ENCODE assay signal across 14 mouse cellular contexts in genomic region chr8:8331249-8331648, GRCm38 (mm10).
DNase-seq lines count a peak whose midpoint lies in the region; ATAC-seq and TF ChIP-seq lines count a peak whose summit lies in the region.
"Had no signal": no experiment of that assay in that cellular context is flagged by ENCODE, and none has a peak within 500 bp of the region (broad histone marks: within the 10 kb centered on the region; RNA-seq: fewer than 3 reads in every experiment).

No protein-coding gene starts in this region.

- no peaks in the 10 kb centered on the region for H3K9me3 ChIP-seq in heart, embryonic 11.5 days (replicated peaks; ENCODE audit: control insufficient read depth, low read length)
- no peaks in the 10 kb centered on the region for H3K9me3 ChIP-seq in lung, embryonic 14.5 days (ENCODE audit: low read depth, low read length)
- H3K9me3 ChIP-seq: midbrain, embryonic 15.5 days; neural tube, embryonic 13.5 days had no signal

- TF ChIP-seq CTCF in lung, embryonic 14.5 days (IDR thresholded peaks at IDR 0.05; ENCODE audit: low read depth), result peak; percentile 55

- 0 out of 2 replicates have a peak, but pooled peaks cover 7% of the 10 kb centered on the region for H3K4me1 ChIP-seq in heart, embryonic 11.5 days (ENCODE audit: control insufficient read depth, insufficient read depth, low read length)
- peaks cover 12% of the 10 kb centered on the region; the same call in 1 of the 2 replicates for H3K4me1 ChIP-seq in lung, embryonic 14.5 days (ENCODE audit: insufficient read depth)

- ATAC-seq in heart, embryonic 11.5 days (replicated peaks; ENCODE audit: insufficient number of reproducible peaks, low FRiP score, low TSS enrichment), result no peak
- ATAC-seq in lung, embryonic 14.5 days (ENCODE audit: insufficient read depth), result peak; percentile 28; the same call in 1 of the 2 replicates
- ATAC-seq: midbrain, embryonic 15.5 days had no signal

- peak; percentile 89 for DNase-seq in heart, adult 11 months
- DNase-seq in lung, embryonic 14.5 days, result peak; percentile 78
- no peak for DNase-seq in lung, postnatal 36 days
- peak; percentile 38 to 45 for DNase-seq in kidney, postnatal 25 days
- no peak for DNase-seq in layer of hippocampus, postnatal 10 days (ENCODE audit: low spot score in 2 of 2)
- no peak for DNase-seq in cerebellum, adult 18-20 months
- no peak for DNase-seq in adrenal gland, adult 8-10 months
- DNase-seq: adrenal gland, adult 2 months; gastrocnemius, postnatal 36 days; right cerebral cortex, postnatal 14 days had no signal

- H3K27ac ChIP-seq in heart, embryonic 11.5 days (ENCODE audit: low read depth, low read length), result no peak overlapping the region
- H3K27ac ChIP-seq in lung, embryonic 14.5 days (ENCODE audit: low read depth), result no peak overlapping the region
- H3K27ac ChIP-seq: liver, embryonic 14.5 days; midbrain, embryonic 15.5 days; neural tube, embryonic 13.5 days had no signal

- H3K36me3 ChIP-seq in heart, embryonic 11.5 days (ENCODE audit: control insufficient read depth, insufficient read depth, low read length), result no peaks in the 10 kb centered on the region
- H3K36me3 ChIP-seq in lung, embryonic 14.5 days (ENCODE audit: insufficient read depth), result no peaks in the 10 kb centered on the region
- H3K36me3 ChIP-seq: midbrain, embryonic 15.5 days; neural tube, embryonic 13.5 days had no signal

- H3K9ac ChIP-seq in heart, embryonic 11.5 days (ENCODE audit: low read depth, low read length), result no peak overlapping the region
- no peak overlapping the region for H3K9ac ChIP-seq in lung, embryonic 14.5 days
- H3K9ac ChIP-seq: liver, embryonic 14.5 days; midbrain, embryonic 15.5 days; neural tube, embryonic 13.5 days had no signal

- H3K4me2 ChIP-seq in heart, embryonic 11.5 days, result no peak overlapping the region
- H3K4me2 ChIP-seq in lung, embryonic 14.5 days, result no peak overlapping the region
- H3K4me2 ChIP-seq: midbrain, embryonic 15.5 days; neural tube, embryonic 13.5 days had no signal

- no peak overlapping the region for H3K4me3 ChIP-seq in heart, embryonic 11.5 days (ENCODE audit: low read depth, low read length)
- H3K4me3 ChIP-seq in lung, embryonic 14.5 days (ENCODE audit: low read depth, low read length), result no peak overlapping the region
- H3K4me3 ChIP-seq: midbrain, embryonic 15.5 days; neural tube, embryonic 13.5 days had no signal

- WGBS in heart, embryonic 11.5 days (ENCODE audit: insufficient replicate concordance), result 13% methylated on average over 7 of the region's 7 CpGs
- 17% methylated on average over 7 of the region's 7 CpGs for WGBS in lung, embryonic 14.5 days

- H3K27me3 ChIP-seq in heart, embryonic 11.5 days (ENCODE audit: control insufficient read depth, insufficient read depth, low read length), result no peaks in the 10 kb centered on the region
- no peaks in the 10 kb centered on the region for H3K27me3 ChIP-seq in lung, embryonic 14.5 days (ENCODE audit: insufficient read depth, low read length)
- H3K27me3 ChIP-seq: midbrain, embryonic 15.5 days; neural tube, embryonic 13.5 days had no signal

Comparison
In these comparisons a context has a peak if more than half of its experiments do, and no peak if none do; other contexts are left out.
1. DNase-seq: peak in heart, adult 11 months (single experiment), lung, embryonic 14.5 days (single experiment) and kidney, postnatal 25 days (2 of 2); none in lung, postnatal 36 days (single experiment), layer of hippocampus, postnatal 10 days (0 of 2), cerebellum, adult 18-20 months (0 of 2) and adrenal gland, adult 8-10 months (single experiment).